Mouse (Mus musculus) small intestine, adult 2 months (tissue): ENCODE results near the gene Bcl2l1. TPM values are rescaled to one million over a fixed set of nuclear protein-coding genes. Genes with fewer than 3 reads are reported as not detected.

ENCODE experiments used
- H3K27ac ChIP-seq: fragments of 200-500 bp; 2 replicates; pipeline ENCODE4 v1.5.1; 2012; ENCODE audit warnings: low read depth, low read length, control low read depth, inconsistent platforms; ENCODE audit not compliant: insufficient read depth
- H3K27me3 ChIP-seq: fragments of 200-500 bp; 2 replicates; pipeline ENCODE4 v1.6.1; 2012; ENCODE audit warnings: mild to moderate bottlenecking, moderate library complexity, low read length, inconsistent platforms; ENCODE audit not compliant: control insufficient read depth, insufficient read depth
- H3K36me3 ChIP-seq: fragments of 200-500 bp; 2 replicates; pipeline ENCODE4 v1.6.1; 2012; ENCODE audit warnings: mild to moderate bottlenecking, low read length, control low read depth, inconsistent platforms; ENCODE audit not compliant: control insufficient read depth, insufficient read depth
- H3K4me1 ChIP-seq: fragments of 200-500 bp; 2 replicates; pipeline ENCODE4 v1.6.1; 2012; ENCODE audit warnings: low read length, inconsistent platforms, mixed read lengths; ENCODE audit not compliant: control insufficient read depth, insufficient read depth, insufficient read length
- H3K4me3 ChIP-seq: fragments of 200-500 bp; 2 replicates; pipeline ENCODE4 v1.5.1; 2012; ENCODE audit warnings: low read depth, mild to moderate bottlenecking, control low read depth, inconsistent platforms, low read length, moderate library complexity
- CTCF ChIP-seq: fragments of 200-500 bp; IDR thresholded peaks from 2 replicates; pipeline ENCODE4 v1.5.1; 2012; ENCODE audit warnings: low read depth, mild to moderate bottlenecking, control low read depth, inconsistent platforms, low read length, moderate library complexity, mixed read lengths; ENCODE audit not compliant: insufficient replicate concordance, insufficient read length; ENCODE audit errors: extremely low read depth
- POLR2A ChIP-seq: fragments of 200-500 bp; IDR thresholded peaks from 2 replicates; pipeline ENCODE4 v1.6.1; 2012; ENCODE audit warnings: low read depth, mild to moderate bottlenecking, control low read depth, inconsistent platforms, low read length, moderate library complexity
- WGBS: fragments of 180-500 bp; shearing (Covaris S2); methylation state at CpG from one replicate; pipeline ENCODE4 v1.1.7; 2018; 5-methylcytosine and 5-hydroxymethylcytosine counted together
- polyA plus RNA-seq: library from polyadenylated mRNA; depleted of rRNA; stranded (reverse); fragments of >200 nt; gene quantifications from 2 replicates; pipeline ENCODE4 v1.2.3, GENCODE M21; 2012; rRNA removed

Bcl2l1 gene
- 20.7 and 53.8 TPM in 2 replicates for polyA plus RNA-seq

- TF ChIP-seq POLR2A (no peak; the same call in 1 of the 2 replicates), CTCF (peak; percentile 97)
- WGBS: under 1% methylated on average over 74 of the region's 74 CpGs
- H3K4me3 ChIP-seq: peak within 1 kb of the TSS; percentile 71
These were observed at the start of gene Bcl2l1 for GRCm38 (mm10) chr2:152831019-152831878. TSS of gene Bcl2l1 (minus strand) at chr2:152831728.

GRCm38 (mm10) chr2:152880898-152881297, 49.4 kb upstream of the Bcl2l1 start:
- H3K4me1 ChIP-seq: no peaks in the 10 kb centered on the region
- H3K27ac ChIP-seq: no peak overlapping the region
- H3K36me3 ChIP-seq: peaks cover 41% of the 10 kb centered on the region
- no peak for TF ChIP-seq POLR2A
- TF ChIP-seq CTCF: no peak
- H3K4me3 ChIP-seq: no peak overlapping the region
- H3K27me3 ChIP-seq: no peaks in the 10 kb centered on the region
- 88% methylated on average over 13 of the region's 13 CpGs for WGBS

More at GRCm38 (mm10) chr2:152831019-152831878, at the start of gene Bcl2l1:
- peak within 1 kb of the TSS; percentile 91 for H3K27ac ChIP-seq
- H3K4me1 ChIP-seq: peaks cover 22% of the 10 kb centered on the region; the same call in 1 of the 2 replicates
- no peaks in the 10 kb centered on the region for H3K27me3 ChIP-seq
- no peaks in the 10 kb centered on the region for H3K36me3 ChIP-seq

- no peak overlapping the region for H3K27ac ChIP-seq
- H3K36me3 ChIP-seq: peaks cover 36% of the 10 kb centered on the region
- no peaks in the 10 kb centered on the region for H3K27me3 ChIP-seq
- WGBS: 91% methylated on average over 3 of the region's 3 CpGs
- TF ChIP-seq POLR2A (no peak), CTCF (no peak)
- no peak overlapping the region for H3K4me3 ChIP-seq
- H3K4me1 ChIP-seq: no peaks in the 10 kb centered on the region
These were observed 46.7 kb upstream of the Bcl2l1 start for GRCm38 (mm10) chr2:152878239-152878638.

- Histone ChIP-seq H3K27me3 (no peaks in the 10 kb centered on the region), H3K36me3 (peaks cover 12% of the 10 kb centered on the region), H3K4me1 (no peaks in the 10 kb centered on the region), H3K4me3 (no peak overlapping the region), H3K27ac (no peak overlapping the region)
- WGBS: 94% methylated on average over 6 of the region's 6 CpGs
- TF ChIP-seq CTCF: no peak
- TF ChIP-seq POLR2A: no peak
These were observed 31.8 kb upstream of the Bcl2l1 start for GRCm38 (mm10) chr2:152863346-152863745.

GRCm38 (mm10) chr2:152862638-152863037, 31.1 kb upstream of the Bcl2l1 start:
- peaks cover 14% of the 10 kb centered on the region for H3K36me3 ChIP-seq
- H3K4me3 ChIP-seq: no peak overlapping the region
- no peaks in the 10 kb centered on the region for H3K27me3 ChIP-seq
- H3K4me1 ChIP-seq: no peaks in the 10 kb centered on the region
- 89% methylated on average over 3 of the region's 3 CpGs for WGBS
- H3K27ac ChIP-seq: no peak overlapping the region
- TF ChIP-seq CTCF (no peak), POLR2A (no peak)

GRCm38 (mm10) chr2:152861891-152862290, 30.4 kb upstream of the Bcl2l1 start:
- H3K27ac ChIP-seq: no peak overlapping the region
- peaks cover 12% of the 10 kb centered on the region for H3K36me3 ChIP-seq
- H3K4me1 ChIP-seq: no peaks in the 10 kb centered on the region
- 85% methylated on average over 1 of the region's 1 CpGs for WGBS
- no peaks in the 10 kb centered on the region for H3K27me3 ChIP-seq
- TF ChIP-seq POLR2A: no peak
- TF ChIP-seq CTCF: no peak
- no peak overlapping the region for H3K4me3 ChIP-seq

- Histone ChIP-seq H3K27ac (no peak overlapping the region), H3K4me1 (no peaks in the 10 kb centered on the region), H3K27me3 (no peaks in the 10 kb centered on the region), H3K4me3 (no peak overlapping the region), H3K36me3 (peaks cover 19% of the 10 kb centered on the region)
- TF ChIP-seq CTCF: no peak
- TF ChIP-seq POLR2A: no peak
- WGBS: 94% methylated on average over 3 of the region's 3 CpGs
These were observed 28.0 kb upstream of the Bcl2l1 start for GRCm38 (mm10) chr2:152859501-152859900.
